Mouse (Mus musculus) bone marrow macrophage, adult 2 months (primary cell): Measurements from ENCODE around the gene Gdf7.

ENCODE experiments used
- CTCF ChIP-seq: IDR thresholded peaks from 2 replicates; pipeline ENCODE4 v1.5.1; 2012; ENCODE audit warnings: low read depth, mild to moderate bottlenecking, low read length, moderate library complexity
- POLR2A ChIP-seq: IDR thresholded peaks from 2 replicates; pipeline ENCODE4 v1.6.1; 2012; ENCODE audit warnings: mild to moderate bottlenecking, low read depth, low read length, borderline replicate concordance

DNA sequence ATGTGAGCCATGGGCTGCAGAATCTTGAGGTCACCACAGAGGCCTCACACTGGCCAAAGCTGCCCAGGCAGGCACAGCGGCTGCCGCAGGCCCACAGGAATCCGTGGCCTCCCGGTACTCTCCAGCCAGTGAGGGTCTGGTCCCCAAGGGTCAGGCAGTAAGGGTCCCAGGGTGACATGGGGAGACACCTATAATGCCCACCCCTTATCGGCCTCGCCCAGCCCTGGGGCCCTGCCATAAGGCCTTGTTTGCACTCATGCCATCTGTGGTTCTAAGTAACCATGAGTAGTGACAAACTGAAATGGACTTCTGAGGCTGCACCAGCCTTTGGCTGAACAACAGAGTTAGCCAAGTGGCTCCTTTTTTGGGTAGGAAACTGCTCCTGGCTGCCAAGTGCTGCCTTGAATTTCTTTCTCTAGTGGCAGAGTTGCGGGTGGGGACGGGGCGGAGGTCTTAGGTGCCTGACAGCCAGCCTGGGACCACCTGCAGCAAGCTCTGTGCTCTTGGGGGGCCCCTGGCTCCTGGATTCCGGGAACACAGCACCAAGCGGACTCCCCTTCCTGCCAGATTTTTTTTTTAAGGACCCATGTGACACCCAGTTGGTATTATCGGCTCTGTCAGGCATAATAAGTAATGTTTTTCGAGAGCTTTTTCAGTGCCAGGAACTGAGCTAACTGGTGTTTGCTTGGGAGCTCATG is 23.6 kb upstream of the Gdf7 start:
- TF ChIP-seq CTCF (no peak), POLR2A (no peak)
